Comparison of ENCODE assay signal across 19 mouse cellular contexts in genomic region chr13:34511332-34511731, GRCm38 (mm10).
"Had no signal": no experiment of that assay in that cellular context is flagged by ENCODE, and none has a peak within 500 bp of the region (broad histone marks: within the 10 kb centered on the region; RNA-seq: fewer than 3 reads in every experiment).

No protein-coding gene starts in this region.

- DNase-seq: lung, adult 18-20 months; lung, embryonic 14.5 days; lung, postnatal 10 days; lung, postnatal 4 days; midbrain, embryonic 14.5 days; retina, postnatal 1 day; right cerebral cortex, adult 18-20 months; right cerebral cortex, postnatal 25 days; right cerebral cortex, postnatal 4 days; spleen, adult 18-20 months; thymus, adult 18-20 months; thymus, postnatal 14 days; thymus, postnatal 36 days had no signal

- H3K4me2 ChIP-seq: lung, embryonic 14.5 days; midbrain, embryonic 12.5 days; neural tube, embryonic 13.5 days; neural tube, embryonic 15.5 days had no signal

- H3K9ac ChIP-seq: lung, embryonic 14.5 days; midbrain, embryonic 12.5 days; neural tube, embryonic 13.5 days; neural tube, embryonic 15.5 days had no signal

- H3K9me3 ChIP-seq: midbrain, embryonic 10.5 days; midbrain, embryonic 12.5 days; neural tube, embryonic 13.5 days; neural tube, embryonic 15.5 days had no signal

- ATAC-seq: midbrain, embryonic 16.5 days had no signal

- H3K36me3 ChIP-seq: midbrain, embryonic 10.5 days; midbrain, embryonic 12.5 days; neural tube, embryonic 13.5 days; neural tube, embryonic 15.5 days had no signal

- H3K27me3 ChIP-seq: midbrain, embryonic 12.5 days; neural tube, embryonic 13.5 days; neural tube, embryonic 15.5 days had no signal

- H3K27ac ChIP-seq: midbrain, embryonic 10.5 days; midbrain, embryonic 12.5 days; neural tube, embryonic 13.5 days; neural tube, embryonic 15.5 days had no signal

- H3K4me1 ChIP-seq: neural tube, embryonic 13.5 days; neural tube, embryonic 15.5 days had no signal

- H3K4me3 ChIP-seq: midbrain, embryonic 10.5 days; midbrain, embryonic 12.5 days; myocyte; neural tube, embryonic 13.5 days; neural tube, embryonic 15.5 days had no signal
